Mouse (Mus musculus) retina, postnatal 7 days (tissue): ENCODE data around the gene Prorsd1.
"Not testable (repeated sequence)": the region's sequence is repeated elsewhere in the genome, so short reads cannot be mapped to it uniquely, and the experiment has no call there.

Experiments
- DNase-seq: peaks from one replicate; pipeline ENCODE4 v3.0.0-alpha.2; 2012; ENCODE audit warnings: low read depth, low spot score

The Prorsd1 gene

GRCm38 (mm10) chr11:29514682-29515412, at the start of gene Prorsd1:
Gene Prorsd1 (minus strand): TSS chr11:29515033.
- DNase-seq, result peak; percentile 81

DNA sequence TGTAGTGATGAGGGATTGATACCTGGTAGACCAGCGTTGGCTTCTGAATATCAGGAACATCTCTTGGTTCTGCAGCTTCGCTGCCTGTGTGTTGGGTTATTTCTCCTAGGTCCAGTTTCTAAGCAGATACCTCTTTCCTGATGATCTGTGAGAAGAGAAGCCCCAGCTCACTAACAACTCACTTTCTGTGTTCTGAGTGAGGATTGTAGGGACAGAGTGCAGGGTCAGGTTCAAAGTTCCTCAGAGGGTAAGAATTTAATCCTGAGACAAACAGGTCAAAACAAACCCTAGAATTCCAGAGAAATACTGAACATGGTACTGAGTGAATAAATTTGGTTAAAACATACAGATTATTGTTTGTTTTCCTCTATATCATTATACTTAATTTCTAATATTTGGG, 48.6 kb upstream of the Prorsd1 start:
- no peak for DNase-seq

DNA sequence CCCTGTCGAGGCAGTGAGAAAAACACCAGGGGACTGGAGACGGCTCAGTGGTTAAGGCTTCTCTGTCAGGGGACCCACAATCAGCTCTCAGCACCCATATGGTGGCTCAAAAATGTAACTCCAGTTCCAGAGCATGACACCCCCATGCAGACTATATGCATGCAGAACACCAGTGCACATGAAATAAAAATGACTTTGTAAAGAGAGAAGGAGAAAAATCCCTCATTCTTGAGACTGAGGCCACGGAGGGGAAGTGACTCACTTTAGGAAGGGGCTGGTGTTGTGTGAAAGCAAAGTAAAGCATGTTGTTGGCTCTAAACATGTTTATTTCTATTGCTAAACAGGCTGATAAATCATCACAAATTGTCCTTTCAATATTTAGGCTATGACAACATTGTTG, 46.2 kb upstream of the Prorsd1 start:
- DNase-seq, result no peak

DNA sequence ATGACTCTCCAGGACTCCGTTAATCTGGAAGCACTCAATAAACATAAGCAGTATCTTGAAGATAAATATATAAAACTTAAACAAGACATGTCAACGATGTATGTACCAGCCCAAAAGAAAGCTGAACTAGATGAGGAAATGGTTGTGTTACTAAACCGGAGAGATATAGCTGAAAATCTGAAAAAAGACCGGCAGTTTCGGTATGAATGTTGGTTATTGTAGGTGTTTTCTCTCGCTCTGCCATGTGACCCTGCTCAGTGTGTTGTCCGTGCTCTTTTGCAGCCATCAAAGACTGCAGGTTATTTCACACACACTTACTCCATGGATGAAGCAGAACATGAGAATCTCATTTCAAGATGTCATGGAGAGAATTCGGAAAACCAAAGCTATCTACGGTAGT, 45.6 kb upstream of the Prorsd1 start:
- no peak for DNase-seq

DNA sequence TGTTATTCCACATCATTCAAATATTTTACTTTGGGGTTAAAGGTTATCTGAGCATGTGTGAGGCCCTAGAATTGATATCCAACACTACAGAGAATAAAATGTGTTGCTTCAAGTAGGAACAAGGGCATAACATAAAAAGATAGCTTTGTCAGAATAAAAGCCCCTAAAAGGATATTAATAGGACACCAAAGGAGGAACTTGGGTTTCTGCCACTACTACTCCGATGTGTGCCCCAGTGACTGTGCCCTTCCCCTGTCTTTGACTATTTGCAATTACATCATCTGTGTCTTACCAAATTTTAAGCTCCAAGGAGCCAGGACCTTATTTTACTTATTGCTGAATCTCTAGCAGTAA, 34.6 kb upstream of the Prorsd1 start:
- DNase-seq, result no peak

DNA sequence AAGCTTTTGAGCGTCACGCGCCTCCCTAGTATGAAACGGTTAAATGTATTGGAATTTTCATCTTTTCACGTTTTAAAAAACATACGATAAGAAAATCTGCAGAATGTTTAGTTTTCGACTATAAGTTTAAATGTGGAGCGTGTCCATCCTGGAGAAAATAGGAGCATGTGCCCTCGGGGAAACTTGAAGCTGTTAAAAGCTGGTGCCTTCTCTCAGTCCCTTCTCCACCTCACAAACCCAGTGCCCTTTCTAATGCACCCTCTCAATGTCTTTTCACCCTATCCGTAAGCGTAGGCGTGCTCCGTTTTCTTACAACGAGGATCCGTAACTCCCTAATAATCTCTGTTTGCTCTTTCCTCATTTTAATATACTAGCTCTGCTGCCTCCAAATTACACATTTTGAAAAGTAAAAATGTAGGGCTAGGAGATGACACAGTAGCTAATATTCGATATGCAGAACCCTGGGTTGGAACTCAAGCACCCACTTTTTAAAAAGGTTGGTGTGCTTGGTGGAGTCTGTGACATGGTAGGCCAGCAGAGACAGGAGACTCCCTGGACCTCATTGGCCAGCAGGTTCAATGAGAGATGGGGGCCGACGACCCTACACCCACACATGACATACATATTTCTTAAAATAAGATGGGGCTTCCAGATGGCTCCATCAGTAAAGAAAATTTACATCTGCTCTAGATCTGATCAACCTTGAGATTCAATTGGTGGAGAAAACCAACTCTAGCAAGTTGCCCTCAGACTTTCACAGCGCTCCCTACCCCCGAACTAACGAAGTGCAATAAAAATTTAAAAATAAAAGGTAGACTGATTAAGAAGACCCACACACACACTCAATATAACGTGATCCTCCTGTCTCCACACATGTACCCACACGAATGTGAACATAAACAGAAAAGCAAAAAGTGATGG, 33.9 kb upstream of the Prorsd1 start:
- DNase-seq, result no peak

DNA sequence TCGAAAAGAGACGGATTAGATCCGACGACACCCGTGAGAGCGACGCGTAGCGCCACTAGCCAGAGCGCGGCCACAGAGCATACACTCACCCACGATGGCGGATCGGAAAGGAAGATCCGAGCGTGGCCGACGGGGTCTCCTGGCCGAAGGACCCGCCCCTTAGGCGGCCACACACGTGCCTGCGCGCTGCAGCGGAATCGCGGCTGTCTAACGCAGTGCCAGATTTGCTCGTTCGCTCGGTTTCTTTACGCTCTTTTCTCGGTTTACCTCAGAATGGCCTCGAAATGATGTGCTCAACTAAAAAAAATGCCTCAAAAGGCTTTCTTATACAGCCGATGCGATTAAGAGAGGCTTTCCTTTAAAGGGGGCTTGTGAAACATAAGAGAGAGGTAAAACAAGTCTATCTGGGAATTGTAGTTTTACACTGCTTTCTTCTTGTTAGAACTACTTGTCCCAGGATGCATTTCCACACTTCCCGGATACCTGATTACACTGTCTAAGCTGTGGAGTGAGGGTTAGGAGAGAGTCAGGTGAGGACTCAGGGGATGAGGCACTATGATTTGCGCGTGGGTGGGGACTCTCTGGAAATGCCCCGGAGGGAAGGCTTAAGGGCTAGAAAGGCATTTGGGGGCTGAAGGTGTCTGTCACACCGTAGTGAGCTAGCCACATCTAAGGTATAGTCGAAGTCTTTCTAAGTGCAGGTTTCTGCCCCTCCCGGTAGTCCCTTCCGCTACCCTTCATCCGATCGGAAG, 33.1 kb upstream of the Prorsd1 start, which contains the start of the genes Clhc1 and Rps27a:
Gene Clhc1 (plus strand): TSS at position 199 of the 752 bp plus-strand sequence.
Gene Rps27a (minus strand): TSS at position 358 of the 752 bp plus-strand sequence.
- peak; percentile 90 for DNase-seq

GRCm38 (mm10) chr11:29547249-29547751, 32.5 kb upstream of the Prorsd1 start:
- no peak for DNase-seq

DNA sequence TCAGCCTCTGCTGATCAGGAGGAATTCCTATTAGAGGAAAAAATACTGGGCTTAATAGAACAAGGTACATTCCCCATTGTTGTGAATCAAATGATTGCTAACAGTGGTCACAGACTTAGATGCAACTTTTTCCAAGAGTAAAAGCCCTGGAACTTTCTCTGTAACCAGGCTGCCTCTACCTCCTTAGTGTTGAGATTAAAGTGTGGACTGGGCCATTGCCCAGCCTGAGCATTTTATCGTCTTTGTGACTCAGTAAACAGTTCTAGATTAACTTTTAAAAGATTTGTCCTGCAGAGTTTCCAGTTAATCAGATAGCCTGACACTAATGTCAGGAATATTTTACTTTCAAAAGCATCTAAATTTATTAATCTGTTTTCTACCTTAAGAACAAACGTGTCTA, 31.9 kb upstream of the Prorsd1 start:
- DNase-seq, result no peak

GRCm38 (mm10) chr11:29546297-29546696, 31.5 kb upstream of the Prorsd1 start:
- not testable (repeated sequence) for DNase-seq

DNA sequence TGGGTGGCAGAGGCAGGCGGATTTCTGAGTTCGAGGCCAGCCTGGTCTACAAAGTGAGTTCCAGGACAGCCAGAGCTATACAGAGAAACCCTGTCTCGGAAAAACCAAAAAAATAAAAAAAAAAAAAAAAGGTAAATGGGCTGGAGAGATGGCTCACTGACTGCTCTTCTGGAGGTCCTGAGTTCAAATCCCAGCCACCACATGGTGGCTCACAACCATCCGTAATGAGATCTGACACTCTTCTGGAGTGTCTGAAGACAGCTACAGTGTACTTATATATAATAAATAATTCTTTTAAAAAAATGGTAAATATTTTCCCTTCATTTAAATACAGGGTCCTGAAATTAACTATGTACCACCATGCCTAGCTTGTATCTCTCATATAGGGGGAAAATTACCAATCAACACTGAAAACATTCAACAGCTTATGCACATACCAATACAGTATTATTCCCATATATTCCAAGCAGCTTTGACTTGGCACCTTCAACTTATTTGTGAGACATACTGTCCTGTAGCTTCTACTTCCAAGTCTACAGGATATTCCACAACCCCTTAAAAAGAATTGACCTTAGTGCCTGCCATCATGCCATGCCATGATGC, 30.4 kb upstream of the Prorsd1 start:
- not testable (repeated sequence) for DNase-seq

DNA sequence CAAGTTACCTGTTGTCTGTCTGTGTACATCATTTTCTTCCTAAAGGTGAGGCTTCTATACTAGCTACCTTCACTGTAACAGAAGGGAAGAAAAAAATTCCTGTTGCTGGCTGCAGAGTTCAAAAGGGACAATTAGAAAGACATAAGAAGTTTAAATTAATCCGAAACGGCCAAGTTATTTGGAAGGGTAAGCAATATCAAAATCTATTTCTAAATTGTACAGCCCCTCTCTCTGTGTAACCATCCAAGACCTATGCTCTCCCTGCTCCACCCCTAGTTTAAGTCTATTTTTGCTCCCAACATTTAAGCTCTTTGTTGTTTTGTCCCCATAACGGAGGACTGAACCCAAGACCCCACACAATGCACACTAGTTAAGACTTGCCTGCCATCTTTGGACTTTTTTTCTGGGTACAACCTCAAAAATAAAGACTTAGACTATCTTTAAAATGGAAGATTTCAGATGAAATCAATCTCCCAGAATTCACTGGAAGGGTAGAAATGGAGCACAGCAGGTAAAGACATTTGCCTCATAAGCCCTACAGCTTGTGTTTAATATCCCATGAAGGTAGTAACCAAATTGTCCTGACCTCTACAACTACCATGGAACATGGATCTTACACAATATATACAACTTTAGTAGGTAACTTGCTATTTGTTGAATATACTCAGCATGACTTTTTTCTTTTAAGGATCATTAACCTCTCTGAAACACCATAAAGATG, 29.6 kb upstream of the Prorsd1 start:
- no peak for DNase-seq

- no peak for DNase-seq
These were observed 23.4 kb upstream of the Prorsd1 start for GRCm38 (mm10) chr11:29538201-29538600.

DNA sequence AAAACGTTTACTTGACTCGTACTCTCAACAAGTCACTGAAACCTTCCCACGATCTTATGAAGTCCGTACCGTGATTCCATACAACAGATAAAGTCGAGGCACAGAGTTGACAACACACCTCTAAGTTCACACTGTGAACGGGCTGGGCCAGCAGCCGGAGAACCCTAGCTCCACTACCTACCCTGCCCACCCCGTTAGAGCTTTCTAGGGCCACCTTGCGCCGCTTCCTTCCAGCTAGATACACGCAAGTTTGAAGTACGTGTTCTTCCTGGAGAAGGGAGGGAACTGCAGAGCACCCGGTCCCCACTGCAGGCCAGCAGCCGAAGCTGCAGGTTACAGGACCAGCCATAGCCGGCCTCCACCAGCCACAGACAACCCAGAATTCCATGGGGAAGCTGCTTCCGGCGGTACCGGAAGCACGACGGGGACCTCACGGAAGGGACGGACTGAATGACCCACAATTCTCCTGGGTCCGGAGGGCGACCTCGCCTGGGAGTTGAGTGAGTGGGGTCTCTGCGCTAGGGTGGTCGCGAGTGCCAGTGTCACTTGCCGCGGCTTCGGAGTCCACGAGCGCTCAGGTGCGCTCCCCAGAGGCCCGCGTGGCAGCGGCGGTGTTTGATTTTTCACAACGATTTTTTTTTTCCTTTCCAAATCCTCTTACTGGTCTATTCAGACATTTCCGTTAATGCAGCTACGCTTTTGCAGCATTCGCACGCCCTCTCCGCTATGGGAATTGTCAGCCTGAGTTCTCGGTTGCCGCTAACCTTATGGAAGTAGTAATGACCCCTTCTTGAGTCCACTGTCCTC, 11.4 kb upstream of the Prorsd1 start, which contains the start of gene Mtif2:
Gene Mtif2 (plus strand): TSS at position 421 of the 807 bp plus-strand sequence.
- DNase-seq, result peak; percentile 77

GRCm38 (mm10) chr11:29514325-29514681, 530 bp downstream of the Prorsd1 start:
- no peak for DNase-seq

DNA sequence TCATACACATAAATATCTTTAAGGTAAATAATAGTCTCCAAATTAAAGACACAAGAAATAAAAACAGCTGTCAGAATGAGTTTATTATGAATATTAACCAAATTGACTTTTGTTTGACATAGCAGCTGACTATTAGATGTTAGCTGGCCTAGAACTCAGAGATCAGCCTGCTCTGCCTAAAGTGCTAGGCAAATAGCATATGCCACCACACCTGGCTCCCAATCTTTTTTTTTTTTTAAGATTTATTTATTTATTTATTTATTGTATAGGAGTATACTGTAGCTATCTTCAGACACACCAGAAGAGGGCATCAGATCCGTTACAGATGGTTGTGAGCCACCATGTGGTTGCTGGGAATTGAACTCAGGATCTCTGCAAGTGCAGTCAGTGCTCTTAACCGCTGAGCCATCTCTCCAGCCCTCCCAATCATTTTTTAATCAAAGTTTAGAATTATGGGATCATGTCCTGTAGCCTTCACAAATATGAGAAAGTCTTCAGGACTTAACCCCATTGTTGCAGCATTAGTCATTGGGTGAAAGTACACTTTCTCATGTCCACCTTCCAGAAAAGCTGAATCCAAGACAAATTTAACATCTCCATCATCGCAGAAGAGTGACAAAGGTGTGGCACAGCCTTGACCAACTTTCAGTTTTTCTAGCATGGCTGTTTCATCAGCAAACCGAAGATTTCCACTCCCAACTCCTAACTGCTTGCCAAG, 1.9 kb downstream of the Prorsd1 start:
- no peak for DNase-seq

GRCm38 (mm10) chr11:29509421-29509820, 5.4 kb downstream of the Prorsd1 start:
- DNase-seq, result no peak

- DNase-seq, result no peak
These were observed 9.8 kb downstream of the Prorsd1 start for GRCm38 (mm10) chr11:29504899-29505625.
